Mouse (Mus musculus) right cerebral cortex, postnatal 4 days (tissue): ENCODE measurements around the gene Ankrd13a.
"Not testable (repeated sequence)": the region's sequence is repeated elsewhere in the genome, so short reads cannot be mapped to it uniquely, and the experiment has no call there.

ENCODE experiments used
- DNase-seq: peaks from one replicate; pipeline ENCODE4 v3.0.0-alpha.2; 2022

Gene Ankrd13a

DNA sequence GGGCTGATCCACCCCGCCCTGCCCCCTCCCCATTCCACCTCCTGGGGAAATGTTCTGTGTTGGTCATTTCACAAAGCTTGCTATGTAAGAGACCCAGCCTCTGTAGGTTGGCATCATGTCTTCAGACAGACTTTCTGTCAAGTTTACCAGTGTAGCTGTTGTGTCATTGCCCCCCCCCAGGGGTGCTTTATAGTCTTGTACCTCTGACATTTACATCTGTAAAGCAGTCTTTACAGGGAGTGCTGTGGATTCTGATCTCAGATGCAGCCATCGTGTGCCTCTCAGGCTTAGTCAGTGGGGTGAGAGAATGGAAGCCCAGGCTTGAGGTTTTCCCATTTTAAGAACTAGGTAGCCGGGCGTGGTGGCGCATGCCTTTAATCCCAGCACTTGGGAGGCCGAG, 27.4 kb downstream of the Ankrd13a start:
- no peak for DNase-seq

DNA sequence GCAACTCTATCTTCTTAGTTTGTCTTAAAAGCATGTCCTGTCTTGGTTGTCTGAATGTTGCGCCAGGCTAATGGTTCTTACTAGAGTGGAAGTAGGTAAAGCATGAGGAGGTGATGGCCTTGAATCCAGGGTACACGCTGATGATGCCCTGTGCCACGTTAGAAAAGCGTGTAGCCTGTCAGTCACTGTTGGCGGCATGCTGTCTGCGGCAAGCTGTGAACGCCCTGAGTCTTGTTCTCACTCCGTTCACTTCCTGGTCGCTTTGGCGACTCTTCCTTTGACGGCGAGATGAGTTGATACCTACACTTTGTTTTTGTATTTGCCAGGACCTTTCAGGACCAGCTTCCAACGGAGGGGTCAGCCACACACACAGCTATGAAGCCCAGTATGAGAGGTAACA, 28.8 kb downstream of the Ankrd13a start:
- DNase-seq: no peak

DNA sequence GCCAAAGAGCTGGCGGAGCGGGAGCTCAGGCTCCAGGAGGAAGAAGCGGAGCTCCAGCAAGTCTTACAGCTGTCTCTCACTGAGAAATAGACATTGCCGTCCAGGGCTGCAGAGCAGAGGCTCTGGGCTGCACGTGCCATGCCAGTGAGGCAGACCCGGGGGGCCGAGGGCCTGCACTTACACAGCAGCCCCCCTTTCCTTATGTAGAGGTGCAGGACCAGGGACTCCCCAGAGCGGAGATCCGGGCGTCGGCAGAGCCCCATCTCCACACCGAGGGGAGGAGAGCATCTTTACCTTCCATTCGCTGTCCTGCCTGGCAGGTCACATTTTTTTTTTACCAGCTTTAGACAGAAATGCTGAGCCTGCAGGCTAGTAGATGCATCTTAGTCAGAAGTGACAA, 29.9 kb downstream of the Ankrd13a start:
- no peak for DNase-seq

DNA sequence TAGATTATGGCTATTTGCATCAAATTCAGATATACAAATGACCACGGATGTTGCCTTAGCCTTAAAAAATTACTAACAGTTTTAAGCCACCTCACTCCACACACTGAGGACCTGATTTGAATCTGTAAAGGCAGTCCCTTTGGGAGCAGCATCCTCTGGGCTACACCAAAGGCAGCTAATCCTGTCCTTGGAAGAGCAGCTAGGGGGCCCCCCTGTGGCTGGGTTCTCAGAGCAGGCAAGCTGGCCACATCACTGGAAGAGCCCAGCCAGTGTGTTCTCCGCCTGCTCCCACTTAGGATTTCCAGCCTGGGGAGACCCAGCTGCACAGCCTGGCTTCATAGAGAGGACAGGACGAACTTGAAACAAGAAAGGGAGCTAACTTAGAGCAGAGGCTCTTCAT, 30.5 kb downstream of the Ankrd13a start:
- peak; percentile 38 for DNase-seq

DNA sequence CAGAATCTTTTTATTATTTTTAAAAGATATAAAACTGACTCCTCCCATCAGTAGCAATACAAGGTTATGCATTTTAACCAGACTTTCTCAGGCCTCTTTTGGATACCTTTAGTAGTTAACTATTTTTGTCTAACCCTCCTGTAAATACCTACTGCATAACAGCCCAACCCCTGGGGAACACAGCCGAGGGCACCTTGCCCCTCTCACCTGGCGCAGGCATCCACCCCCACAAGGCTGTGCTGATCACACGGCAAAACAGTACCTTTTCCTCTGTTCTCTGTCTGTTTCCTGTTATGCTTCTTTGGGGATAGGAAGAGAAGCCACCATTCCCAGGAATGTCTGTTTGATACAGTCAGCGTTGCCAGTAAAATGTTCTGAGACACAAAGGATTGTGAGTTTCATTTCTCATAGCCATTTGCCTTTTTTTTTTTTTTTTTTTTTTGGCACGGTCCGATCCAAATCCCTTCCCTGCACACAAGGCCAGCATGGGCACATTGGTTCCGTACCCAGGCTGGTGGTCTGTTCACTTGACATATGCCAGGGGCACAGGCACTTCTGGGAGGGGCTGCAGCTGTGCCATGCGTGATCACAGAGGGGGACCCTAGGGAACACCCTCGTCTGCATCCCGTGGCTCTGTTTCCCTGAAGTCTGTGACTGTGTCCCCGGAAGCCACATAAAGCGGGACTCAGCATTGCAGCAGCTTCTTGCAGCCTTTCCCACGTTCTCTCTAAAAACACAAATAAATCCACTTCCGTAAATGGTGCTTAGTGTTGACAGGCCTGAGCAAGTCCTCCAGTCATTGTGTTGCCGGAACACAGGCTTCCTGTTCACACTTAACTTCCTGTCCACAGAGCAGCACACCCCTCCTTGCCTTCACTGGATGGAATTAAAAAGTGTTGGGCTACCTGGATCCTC, 31.2 kb downstream of the Ankrd13a start:
- DNase-seq: no peak

DNA sequence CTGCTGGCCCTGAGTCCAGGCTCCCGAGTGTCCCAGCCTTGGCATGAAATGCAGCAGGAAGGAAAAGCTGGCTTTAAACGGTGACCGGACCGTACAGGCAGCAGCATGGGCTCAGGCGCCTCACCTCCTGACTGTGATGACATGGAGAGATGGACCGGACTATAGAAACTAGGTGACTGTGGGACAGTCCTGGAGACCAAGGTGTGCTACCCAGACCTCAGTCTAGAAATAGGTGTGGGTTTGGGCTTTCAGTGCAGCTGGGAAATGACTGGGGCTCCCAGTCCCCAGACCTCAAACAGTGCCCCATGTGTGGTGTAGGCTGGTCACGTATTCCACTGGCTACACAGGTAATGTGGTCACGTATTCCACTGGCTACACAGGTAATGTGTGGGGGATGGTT, 32.2 kb downstream of the Ankrd13a start:
- DNase-seq: no peak

DNA sequence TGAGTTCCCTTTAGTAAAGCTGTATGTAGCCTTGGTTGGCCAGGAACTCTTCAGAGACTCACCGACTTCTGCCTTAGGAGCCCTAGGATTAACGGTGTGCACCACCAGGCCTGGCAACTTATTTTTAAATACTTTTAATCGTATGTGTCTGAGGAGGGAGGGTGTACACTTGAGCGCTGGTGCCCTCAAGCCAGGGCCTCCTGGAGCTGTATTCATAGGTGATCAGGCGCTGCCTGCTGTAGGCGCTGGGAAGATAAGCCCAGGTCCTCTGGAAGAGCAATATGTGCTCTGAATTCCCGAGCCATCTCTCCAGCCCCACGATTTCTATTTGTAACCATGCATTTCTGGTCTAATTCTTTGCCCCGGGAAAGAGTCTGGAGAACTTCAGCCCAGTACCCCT, 32.6 kb downstream of the Ankrd13a start:
- DNase-seq: no peak

DNA sequence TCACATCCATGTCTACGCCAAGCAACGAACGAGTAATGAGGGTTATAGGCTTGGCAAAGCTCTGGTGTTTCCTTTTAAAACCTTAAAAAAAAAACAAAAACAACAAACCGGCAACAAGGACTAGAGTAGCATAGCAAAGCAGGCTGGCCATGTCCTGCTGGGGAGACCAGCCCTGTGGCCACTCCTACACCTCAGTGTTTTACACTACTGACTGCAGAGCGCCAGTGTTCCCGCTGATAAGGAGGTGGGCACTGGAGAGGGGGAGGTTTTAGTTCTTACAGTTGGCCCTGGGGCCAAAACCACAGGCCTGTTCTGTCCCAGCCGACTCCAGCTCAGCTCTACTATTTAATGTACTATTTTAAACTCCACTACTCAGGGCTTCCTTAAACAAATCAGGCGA, 33.0 kb downstream of the Ankrd13a start:
- DNase-seq: no peak

DNA sequence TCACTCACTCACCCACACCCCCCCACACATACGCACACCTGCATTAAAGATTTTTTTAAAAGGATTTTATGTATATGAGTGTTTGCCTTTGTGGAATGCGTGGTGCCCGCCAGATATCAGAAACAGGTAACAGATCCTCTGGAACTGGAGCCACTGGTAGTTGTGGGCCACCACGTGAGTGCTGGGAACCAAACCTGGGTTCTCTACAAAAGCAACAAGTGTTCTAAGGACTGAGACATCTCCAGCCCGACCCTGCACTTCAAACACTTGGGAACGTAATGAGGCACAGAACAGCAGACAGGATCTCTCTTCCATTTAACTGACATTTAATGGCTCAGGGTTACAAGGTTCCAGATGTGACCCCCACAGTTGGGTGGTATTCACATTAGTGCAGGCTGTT, 33.4 kb downstream of the Ankrd13a start:
- DNase-seq: no peak

DNA sequence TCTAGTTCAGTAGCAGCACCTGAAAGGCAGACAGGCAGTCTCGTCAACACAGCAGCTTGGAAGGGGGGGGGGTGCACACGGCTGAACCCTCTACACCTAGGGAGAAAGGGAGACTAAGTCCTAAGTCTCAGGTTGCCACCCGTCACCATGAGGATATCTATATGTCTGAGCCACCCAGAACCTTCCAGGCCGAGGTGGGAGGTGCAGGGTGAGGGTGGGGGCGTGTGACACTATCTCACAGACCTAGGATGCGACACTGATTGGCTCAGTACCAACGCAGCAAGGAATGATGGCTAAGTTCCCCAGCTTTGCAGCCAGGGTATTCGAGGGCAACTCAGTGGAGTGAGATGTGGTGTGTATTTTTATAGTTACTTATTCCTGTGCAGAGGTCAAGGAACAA, 33.9 kb downstream of the Ankrd13a start:
- no peak for DNase-seq

DNA sequence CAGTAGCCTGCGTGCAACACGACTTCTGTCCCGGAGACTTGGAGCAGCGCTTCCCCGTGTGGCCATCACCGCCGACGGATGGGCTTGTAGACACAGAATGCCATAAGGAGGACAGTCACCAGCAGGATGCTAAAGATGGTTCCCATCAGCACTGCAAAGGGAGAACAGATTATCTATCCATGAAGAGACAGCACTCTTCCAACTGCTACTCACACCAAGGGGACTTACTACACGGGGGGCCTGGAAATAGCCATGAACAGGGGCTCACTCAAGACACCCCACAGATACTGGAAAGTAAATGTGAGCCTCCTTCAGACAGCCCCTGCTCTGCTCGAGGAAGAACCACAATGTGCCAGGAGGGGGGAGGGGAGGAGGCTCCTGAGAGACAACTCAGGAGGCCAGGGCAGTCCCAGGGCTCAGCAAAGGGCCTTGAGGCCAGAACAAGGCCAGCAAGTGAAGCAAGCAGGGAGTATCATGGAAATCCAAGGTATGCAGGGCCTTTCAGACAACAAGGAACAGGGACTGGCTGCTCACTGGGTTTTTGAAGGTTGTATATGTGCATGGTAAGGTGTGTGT, 34.8 kb downstream of the Ankrd13a start:
- DNase-seq: no peak

DNA sequence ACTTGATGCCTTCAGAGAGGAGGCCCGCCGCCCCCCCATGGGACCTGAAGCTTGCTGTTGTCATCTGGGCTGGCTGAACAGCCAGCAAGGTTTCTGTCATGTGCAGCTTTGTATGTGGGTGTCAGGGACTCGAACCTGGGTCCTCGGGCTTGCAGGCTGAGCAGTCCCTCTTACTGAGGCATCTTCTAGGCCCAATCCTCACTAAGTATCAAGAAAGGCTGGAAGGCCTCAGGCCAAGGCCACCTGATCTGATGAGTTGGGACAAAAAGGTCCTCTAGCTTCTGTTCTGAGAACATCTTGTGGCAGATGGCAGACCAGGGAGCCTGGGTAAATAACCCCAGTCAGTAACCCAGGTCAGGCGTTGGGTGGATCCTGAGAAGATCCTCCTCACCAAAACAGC, 35.3 kb downstream of the Ankrd13a start:
- no peak for DNase-seq

DNA sequence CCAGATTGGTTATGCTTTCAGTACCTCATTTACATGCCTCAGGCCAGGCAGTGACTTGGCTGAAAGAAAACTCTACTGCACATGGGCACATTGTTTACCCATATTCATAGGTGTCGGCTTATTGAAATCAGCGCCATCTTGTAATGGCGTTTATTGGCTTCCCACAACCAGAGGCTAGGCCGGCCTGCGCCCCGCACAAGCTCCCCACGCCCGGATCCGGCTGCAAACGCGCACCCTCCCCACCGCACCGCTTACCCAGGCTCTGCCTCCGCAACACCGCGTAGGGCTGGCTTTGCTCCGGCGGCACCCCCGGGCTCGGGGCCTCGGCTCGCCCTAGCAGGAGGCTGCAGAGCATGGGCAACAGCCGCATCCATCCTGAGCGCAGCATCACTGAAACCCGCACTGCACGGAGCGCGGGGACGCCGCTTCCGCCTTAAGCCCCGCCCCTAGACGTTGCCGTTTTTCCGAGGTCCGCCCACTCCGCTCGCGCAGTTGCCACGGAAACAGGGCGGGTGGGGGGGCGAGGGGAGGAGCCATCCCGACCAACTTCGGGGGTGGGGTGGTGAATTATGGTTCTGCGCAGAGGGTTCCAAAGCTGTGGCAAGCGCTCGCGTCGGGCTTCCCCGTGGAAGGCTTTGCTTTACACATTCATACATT, 39.2 kb downstream of the Ankrd13a start:
- DNase-seq: peak; percentile 89

DNA sequence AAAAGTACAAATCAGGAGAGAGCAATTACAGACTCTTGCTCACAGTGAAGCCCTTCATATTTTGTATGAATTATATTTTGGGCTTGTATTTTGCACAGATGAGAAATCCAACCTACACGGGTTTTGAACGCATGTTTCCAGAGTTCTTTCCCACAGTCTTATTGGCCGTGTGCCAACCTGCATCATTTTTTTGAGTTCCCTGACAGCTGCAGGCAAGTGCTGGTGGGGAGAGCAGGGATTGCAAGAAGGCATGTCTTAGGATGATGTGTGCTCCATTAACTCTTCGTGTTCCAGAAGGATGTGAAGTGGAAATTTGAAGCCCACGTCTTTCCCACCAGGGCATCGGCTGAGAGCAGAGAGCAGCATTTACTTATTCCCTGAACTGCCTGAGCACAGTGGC, 42.1 kb downstream of the Ankrd13a start:
- DNase-seq: no peak

DNA sequence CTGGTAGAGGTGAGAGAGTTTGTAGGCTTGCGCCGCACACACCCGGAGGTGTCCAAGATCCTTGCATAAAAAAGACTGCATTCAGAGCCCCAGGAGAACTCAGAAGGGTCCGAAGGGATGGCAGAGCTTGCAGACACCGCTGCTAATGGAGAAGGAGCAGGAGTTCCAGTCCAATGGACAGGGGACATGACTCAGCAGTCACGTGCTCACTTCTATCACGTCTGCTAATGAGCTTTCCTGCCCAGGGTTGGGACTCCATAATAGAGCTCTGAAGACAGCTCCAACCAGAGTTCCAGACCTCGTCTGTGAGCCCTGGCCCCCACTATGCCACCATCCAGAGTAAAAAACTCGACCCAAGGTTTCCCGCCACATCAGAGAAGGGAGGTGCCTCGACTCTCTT, 43.6 kb downstream of the Ankrd13a start:
- no peak for DNase-seq

DNA sequence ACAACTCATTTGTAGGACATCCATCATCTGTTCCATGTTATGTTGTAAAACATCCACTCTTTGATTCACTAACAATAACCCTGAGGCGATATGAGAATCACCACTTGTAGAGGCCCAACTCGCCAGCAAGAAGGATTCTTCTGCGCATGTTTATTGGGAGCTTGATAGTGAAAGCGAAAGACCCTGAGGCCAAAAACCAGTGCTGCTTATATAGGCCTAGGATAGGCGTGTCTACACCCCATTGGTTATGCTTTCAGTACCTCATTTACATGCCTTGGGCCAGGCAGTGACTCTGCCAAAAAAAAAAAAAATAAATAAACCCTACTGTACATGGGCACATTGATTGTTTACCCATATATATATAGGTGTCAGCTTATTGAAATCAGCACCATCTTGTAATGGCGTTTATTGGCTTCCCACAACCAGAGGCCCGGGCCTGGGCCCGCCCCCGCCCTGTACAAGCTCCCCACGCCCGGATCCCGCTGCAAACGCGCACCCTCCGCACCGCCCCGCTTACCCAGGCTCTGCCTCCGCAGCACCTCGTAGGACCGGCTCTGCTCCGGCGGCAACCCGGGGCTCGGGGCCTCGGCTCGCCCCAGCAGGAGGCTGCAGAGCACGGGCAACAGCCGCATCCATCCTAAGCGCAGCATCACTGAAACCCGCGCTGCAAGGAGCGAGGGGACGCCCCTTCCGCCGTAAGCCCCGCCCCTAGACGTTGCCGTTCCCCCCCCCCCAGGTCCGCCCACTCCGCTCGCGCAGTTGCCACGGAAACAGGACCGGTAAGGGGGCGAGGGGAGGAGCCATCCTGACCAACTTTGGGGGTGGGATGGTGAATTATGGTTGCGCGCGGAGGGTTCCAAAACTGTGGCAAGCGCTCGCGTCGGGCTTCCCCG, 48.6 kb downstream of the Ankrd13a start, which contains the start of gene 1500011B03Rik:
Gene 1500011B03Rik (minus strand): TSS at position 673 of the 893 bp plus-strand sequence.
- peak; percentile 84 for DNase-seq

DNA sequence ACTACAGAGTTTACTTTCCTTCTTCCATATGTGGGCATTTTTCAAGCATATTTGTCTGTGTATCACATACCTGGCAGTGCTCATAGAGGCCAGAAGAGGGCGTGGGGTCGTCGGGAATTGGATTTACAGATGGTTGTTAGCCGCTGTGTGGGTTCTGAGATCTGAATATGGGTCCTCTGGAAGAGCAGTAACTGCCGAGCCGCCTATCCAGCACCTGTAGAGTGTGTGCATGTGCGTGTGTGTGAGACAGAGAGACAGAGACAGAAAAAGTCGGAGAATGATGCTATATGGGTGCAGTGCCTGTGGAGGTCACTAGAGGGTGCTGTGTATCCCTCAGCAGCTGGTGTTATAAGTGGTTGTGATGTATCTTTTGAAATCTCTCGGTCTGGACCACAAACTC, 49.7 kb downstream of the Ankrd13a start:
- DNase-seq: peak; percentile 42

DNA sequence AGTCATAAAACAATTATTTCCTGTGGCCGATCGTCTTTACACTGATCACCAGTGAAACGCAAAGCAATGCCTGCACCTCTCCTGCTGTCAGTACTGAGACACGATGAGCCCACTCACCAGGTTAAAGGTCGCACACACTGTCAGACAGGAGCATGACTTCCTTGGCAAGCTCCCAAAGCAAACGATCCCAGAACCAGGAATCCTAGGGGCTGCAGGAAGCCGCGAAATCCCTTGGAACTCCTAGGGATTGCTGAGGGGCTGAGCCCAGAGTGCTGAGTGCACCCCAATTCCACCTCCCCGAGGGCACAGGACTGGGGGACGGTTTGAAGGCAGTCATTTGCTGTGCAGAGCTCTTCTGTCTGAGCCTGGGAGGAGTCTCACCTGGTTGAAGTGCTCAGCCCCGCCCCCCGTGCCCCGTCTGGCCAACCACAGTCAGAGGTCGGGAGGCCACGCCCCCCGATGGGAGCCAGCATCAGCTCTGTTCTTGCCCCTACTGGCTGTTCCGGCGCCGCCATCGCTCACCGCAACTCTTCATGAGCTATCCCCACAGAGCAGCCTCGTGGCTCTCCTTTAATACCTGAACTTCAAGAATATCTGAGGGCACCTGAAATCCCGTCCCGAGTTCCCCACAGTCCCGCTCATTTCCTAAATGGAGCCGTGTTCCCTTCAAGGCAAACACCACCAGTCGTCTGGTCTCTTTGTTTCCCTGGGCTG, 51.7 kb downstream of the Ankrd13a start:
- peak; percentile 72 for DNase-seq

DNA sequence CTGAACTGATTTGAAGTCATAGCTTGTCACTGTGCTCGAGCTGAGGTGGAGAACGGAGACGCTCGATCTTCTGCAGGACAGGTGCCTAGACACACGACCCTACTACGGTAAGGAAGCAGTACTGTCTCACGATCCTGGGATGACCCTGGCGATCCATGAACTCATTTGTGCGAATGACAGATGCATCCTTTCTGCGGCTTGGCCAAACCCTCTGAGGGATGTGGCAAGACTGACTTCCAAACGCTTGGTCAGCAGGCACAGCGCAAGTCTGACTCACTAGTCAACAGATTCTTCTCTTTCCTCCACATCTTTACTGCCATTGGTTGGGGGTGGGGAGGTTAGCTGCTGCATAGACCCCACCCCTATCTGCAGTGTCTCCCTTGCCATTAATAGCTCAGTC, 53.0 kb downstream of the Ankrd13a start:
- no peak for DNase-seq

DNA sequence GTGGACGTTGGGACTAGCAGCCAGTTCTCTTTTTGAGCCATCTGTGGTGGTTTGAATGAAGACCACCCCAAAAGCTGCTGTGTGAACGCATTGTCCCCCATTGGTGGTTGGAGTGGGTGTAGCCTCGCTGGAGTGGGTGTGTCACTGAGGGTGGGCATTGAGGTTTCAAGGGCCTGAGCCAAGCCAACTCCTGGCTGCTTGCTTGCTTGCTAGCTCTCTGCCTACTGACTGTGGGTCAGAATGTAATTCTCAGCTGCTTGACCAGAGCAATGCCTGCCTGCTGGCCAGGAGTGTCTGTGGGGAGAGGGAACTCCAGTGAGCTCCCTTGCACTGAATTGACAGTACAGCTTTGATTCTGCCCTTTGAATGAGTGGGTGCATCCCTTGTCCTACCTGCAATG, 55.3 kb downstream of the Ankrd13a start:
- DNase-seq: no peak

DNA sequence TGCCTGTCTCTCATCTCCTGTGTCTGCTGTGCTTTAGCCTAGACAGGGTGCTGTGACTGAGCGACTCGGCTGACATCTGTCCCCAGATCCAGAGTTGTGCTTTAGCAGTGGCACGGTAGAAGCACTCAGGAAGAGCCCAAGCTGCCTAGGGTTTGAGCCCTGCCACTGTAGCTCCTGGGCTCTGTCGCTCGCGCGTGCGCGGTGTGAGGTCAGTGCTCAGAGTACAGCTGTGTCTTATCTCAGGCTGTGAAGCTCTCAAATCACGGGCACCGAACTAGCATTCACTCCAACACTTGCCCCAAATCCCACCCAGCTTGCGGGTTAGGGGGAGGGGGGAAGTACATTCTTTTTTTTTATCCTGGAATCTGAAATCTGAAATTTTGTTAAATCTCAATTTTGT, 62.4 kb downstream of the Ankrd13a start:
- no peak for DNase-seq

DNA sequence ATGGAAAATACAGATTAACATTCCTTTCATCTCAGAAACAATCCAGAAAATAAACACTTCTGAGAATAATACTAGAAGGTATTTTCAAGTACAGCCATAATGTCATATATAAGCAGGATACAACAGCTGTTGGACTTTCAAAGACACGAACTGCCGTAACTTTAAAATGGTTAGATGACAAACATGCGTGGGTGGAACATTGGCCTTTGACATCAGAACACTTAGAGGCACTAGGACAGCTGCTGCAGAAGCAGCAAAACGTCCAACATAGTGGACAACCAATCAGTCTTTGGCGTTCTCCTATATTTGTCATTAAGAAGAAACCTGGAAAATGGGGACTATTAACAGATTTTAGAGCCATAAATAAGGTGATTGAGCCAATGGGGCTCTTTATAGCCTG, 66.0 kb downstream of the Ankrd13a start:
- DNase-seq: not testable (repeated sequence)
